ENCODE assay signal across 8 mouse cellular contexts in the genomic region with DNA sequence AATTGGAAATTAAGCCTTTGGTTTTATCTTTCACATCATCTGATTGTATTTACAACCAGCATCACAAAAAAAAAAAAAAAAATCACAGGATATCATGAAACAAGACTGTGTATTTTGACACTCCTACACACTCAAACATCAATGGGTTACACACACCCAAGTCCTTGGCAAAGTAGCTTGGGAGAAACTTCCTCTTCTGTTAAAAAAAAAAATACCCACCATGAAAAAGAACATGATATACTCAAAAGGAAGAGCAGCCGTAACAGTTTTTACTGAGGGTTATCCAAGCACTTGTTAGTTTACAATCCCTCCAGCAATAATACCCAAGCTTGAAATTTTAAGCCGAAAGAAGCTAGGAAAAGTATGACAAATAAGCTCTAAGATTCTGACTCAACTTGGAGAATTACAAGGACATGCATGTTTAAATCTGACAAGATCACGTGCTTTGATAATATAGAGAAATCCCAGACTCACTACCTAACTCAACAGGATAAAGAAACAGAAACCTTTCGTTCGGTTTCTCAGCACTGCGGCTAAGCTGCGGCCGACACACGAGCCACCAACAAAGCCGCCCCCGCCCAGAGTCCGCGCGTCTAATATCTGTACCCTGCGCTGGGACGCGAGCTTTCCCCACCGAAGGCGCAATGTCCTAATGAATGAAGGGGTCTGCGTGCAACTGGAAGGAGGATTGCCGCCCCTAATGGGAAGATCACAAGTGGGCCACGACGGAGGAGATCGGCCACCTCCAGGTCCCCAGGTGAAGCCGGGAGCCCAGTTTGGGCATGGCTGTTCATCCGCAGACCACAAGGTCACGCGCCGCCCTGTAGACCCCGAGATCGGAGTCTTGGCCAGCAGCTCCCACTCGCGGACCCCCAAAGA. TPM values are rescaled to one million over a fixed set of nuclear protein-coding genes. Genes with fewer than 3 reads are reported as not detected.
DNase-seq lines count a peak whose midpoint lies in the region; ATAC-seq and TF ChIP-seq lines count a peak whose summit lies in the region.

No protein-coding gene starts in this region.

- H3K36me3 ChIP-seq in heart, embryonic 11.5 days (ENCODE audit: control insufficient read depth, insufficient read depth, low read length) = peaks cover 44% of the 10 kb centered on the region
- H3K36me3 ChIP-seq in hindbrain, embryonic 11.5 days (ENCODE audit: control insufficient read depth, insufficient read depth, low read length) = peaks cover 12% of the 10 kb centered on the region; the same call in 1 of the 2 replicates
- H3K36me3 ChIP-seq in lung, postnatal 0 days (ENCODE audit: insufficient read depth, low read length) = peaks cover 23% of the 10 kb centered on the region

- no peak for TF ChIP-seq EP300 in lung, postnatal 0 days (IDR thresholded peaks at IDR 0.05)

- no peak for DNase-seq in heart, postnatal 25 days (ENCODE audit: low spot score)
- peak; percentile 52 for DNase-seq in 416B (ENCODE audit: low read depth)
- DNase-seq in hindbrain, embryonic 11.5 days (ENCODE audit: low spot score) = no peak
- peak; percentile 23 for DNase-seq in lung, postnatal 0 days (ENCODE audit: low spot score)
- DNase-seq in urinary bladder, postnatal 36 days (ENCODE audit: low spot score in 2 of 2) = no peak
- no peak for DNase-seq in gastrocnemius, postnatal 36 days

- intact Hi-C loops in heart, postnatal 25 days (cut with DNase I) = no loop called here
- intact Hi-C loops in gastrocnemius, postnatal 36 days (cut with DNase I) = no loop called here

- TF ChIP-seq POLR2A in bone marrow, adult 2 months (IDR thresholded peaks at IDR 0.05; ENCODE audit: borderline replicate concordance, control insufficient read depth, low read depth, low read length) = no peak

- H3K27ac ChIP-seq in heart, embryonic 11.5 days (ENCODE audit: low read depth, low read length) = peak overlapping the region; percentile 93
- H3K27ac ChIP-seq in bone marrow, adult 2 months (ENCODE audit: control insufficient read depth, insufficient read depth, low read depth, low read length, poor library complexity) = peak overlapping the region; percentile 84
- peak overlapping the region; percentile 89 for H3K27ac ChIP-seq in hindbrain, embryonic 11.5 days (ENCODE audit: low read depth, low read length)
- H3K27ac ChIP-seq in lung, postnatal 0 days (ENCODE audit: low read length) = peak overlapping the region; percentile 72

- H3K9ac ChIP-seq in heart, embryonic 11.5 days (ENCODE audit: low read depth, low read length) = peak overlapping the region; percentile 97
- peak overlapping the region; percentile 95 for H3K9ac ChIP-seq in hindbrain, embryonic 11.5 days (ENCODE audit: low read depth, low read length)
- peak overlapping the region; percentile 80 for H3K9ac ChIP-seq in lung, postnatal 0 days (replicated peaks; ENCODE audit: low read depth)

- H3K27me3 ChIP-seq in heart, embryonic 11.5 days (ENCODE audit: control insufficient read depth, insufficient read depth, low read length) = no peaks in the 10 kb centered on the region
- H3K27me3 ChIP-seq in hindbrain, embryonic 11.5 days (ENCODE audit: control insufficient read depth, insufficient read depth, low read length) = no peaks in the 10 kb centered on the region
- H3K27me3 ChIP-seq in lung, postnatal 0 days (replicated peaks; ENCODE audit: insufficient read depth, low read length) = no peaks in the 10 kb centered on the region

- ATAC-seq in heart, embryonic 11.5 days (replicated peaks; ENCODE audit: insufficient number of reproducible peaks, low FRiP score, low TSS enrichment) = no peak
- peak; percentile 2 for ATAC-seq in hindbrain, embryonic 11.5 days (ENCODE audit: low FRiP score)
- no peak for ATAC-seq in lung, postnatal 0 days

- H3K4me2 ChIP-seq in heart, embryonic 11.5 days = peak overlapping the region; percentile 91
- H3K4me2 ChIP-seq in hindbrain, embryonic 11.5 days (replicated peaks; ENCODE audit: low read depth, low read length) = peak overlapping the region; percentile 37
- H3K4me2 ChIP-seq in lung, postnatal 0 days (replicated peaks; ENCODE audit: low read depth, low read length) = peak overlapping the region; percentile 96

- peaks cover 24% of the 10 kb centered on the region for H3K4me1 ChIP-seq in heart, embryonic 11.5 days (ENCODE audit: control insufficient read depth, insufficient read depth, low read length)
- peaks cover 5% of the 10 kb centered on the region for H3K4me1 ChIP-seq in bone marrow, adult 2 months (ENCODE audit: control insufficient read depth, insufficient read depth, low read length)
- H3K4me1 ChIP-seq in hindbrain, embryonic 11.5 days (replicated peaks; ENCODE audit: control insufficient read depth, insufficient read depth, low read length) = peaks cover 9% of the 10 kb centered on the region
- peaks cover 14% of the 10 kb centered on the region for H3K4me1 ChIP-seq in lung, postnatal 0 days (ENCODE audit: insufficient read depth, low read depth, low read length)

- no peaks in the 10 kb centered on the region for H3K9me3 ChIP-seq in heart, embryonic 11.5 days (replicated peaks; ENCODE audit: control insufficient read depth, low read length)
- H3K9me3 ChIP-seq in hindbrain, embryonic 11.5 days (ENCODE audit: control insufficient read depth, low read length) = no peaks in the 10 kb centered on the region
- H3K9me3 ChIP-seq in lung, postnatal 0 days (ENCODE audit: low read length) = no peaks in the 10 kb centered on the region

- H3K4me3 ChIP-seq in heart, embryonic 11.5 days (ENCODE audit: low read depth, low read length) = peak overlapping the region; percentile 96
- peak overlapping the region; percentile 100 for H3K4me3 ChIP-seq in bone marrow, adult 2 months (replicated peaks; ENCODE audit: control insufficient read depth, low read depth, low read length)
- peak overlapping the region; percentile 94 for H3K4me3 ChIP-seq in hindbrain, embryonic 11.5 days (ENCODE audit: low read depth, low read length)
- peak overlapping the region; percentile 92 for H3K4me3 ChIP-seq in lung, postnatal 0 days (ENCODE audit: low read depth, low read length)

- no peak for TF ChIP-seq CTCF in bone marrow, adult 2 months (IDR thresholded peaks at IDR 0.05; ENCODE audit: control insufficient read depth, insufficient read depth, low read length)
- no peak for TF ChIP-seq CTCF in lung, postnatal 0 days (IDR thresholded peaks at IDR 0.05)

- WGBS in heart, embryonic 11.5 days (ENCODE audit: insufficient replicate concordance) = under 1% methylated on average over 33 of the region's 33 CpGs
- WGBS in bone marrow, adult 2 months = under 1% methylated on average over 33 of the region's 33 CpGs
- under 1% methylated on average over 29 of the region's 33 CpGs for whole genome bisulfite sequencing in hindbrain, embryonic 11.5 days
- WGBS in lung, postnatal 0 days = under 1% methylated on average over 33 of the region's 33 CpGs

RNA-seq across cellular contexts. Expression of a gene that starts 0.7 kb away (rescaled TPM):
- polyA plus RNA-seq in heart, embryonic 11.5 days (2014; fragmentation: Nextera tagmentation; extraction: Ambion mirVana) = 56.0 and 58.2 TPM in 2 replicates
- 10 to 100 TPM; 21.5 to 22.5 TPM for total RNA-seq in heart, postnatal 25 days (2021)
- 62.6 and 104 TPM in 2 replicates for polyA plus RNA-seq in bone marrow, adult 2 months (2011; ENCODE audit: insufficient read depth, insufficient read length, low replicate concordance, missing spikeins)
- polyA plus RNA-seq in hindbrain, embryonic 11.5 days (2014; fragmentation: Nextera tagmentation; extraction: Ambion mirVana) = 77.0 and 85.0 TPM in 2 replicates
- polyA plus RNA-seq in lung, postnatal 0 days (2015; fragmentation: Nextera tagmentation; extraction: Ambion mirVana) = 39.2 and 39.7 TPM in 2 replicates
- 10 to 100 TPM in 1 of 2 experiments, 1 to 10 TPM in 1; 8.8 to 10.4 TPM for total RNA-seq in gastrocnemius, postnatal 36 days (2021)

RNA-seq across cellular contexts. Expression of a gene that starts 0.8 kb away (rescaled TPM):
- polyA plus RNA-seq in heart, embryonic 11.5 days (2014; fragmentation: Nextera tagmentation; extraction: Ambion mirVana) = 585 and 656 TPM in 2 replicates
- 10 to 100 TPM; 42.7 to 43.0 TPM for total RNA-seq in heart, postnatal 25 days (2021)
- 90.1 and 125 TPM in 2 replicates for polyA plus RNA-seq in bone marrow, adult 2 months (2011; ENCODE audit: insufficient read depth, insufficient read length, low replicate concordance, missing spikeins)
- polyA plus RNA-seq in hindbrain, embryonic 11.5 days (2014; fragmentation: Nextera tagmentation; extraction: Ambion mirVana) = 1,115 and 1,160 TPM in 2 replicates
- polyA plus RNA-seq in lung, postnatal 0 days (2015; fragmentation: Nextera tagmentation; extraction: Ambion mirVana) = 155 and 163 TPM in 2 replicates
- 10 to 100 TPM; 18.3 to 20.6 TPM for total RNA-seq in gastrocnemius, postnatal 36 days (2021)

RNA-seq across cellular contexts. Expression of a gene that starts 10.4 kb away (rescaled TPM):
- 3.7 TPM in 1 of 2 replicates, not detected in the other for polyA plus RNA-seq in heart, embryonic 11.5 days (2014; fragmentation: Nextera tagmentation; extraction: Ambion mirVana)
- not detected for total RNA-seq in heart, postnatal 25 days (2021)
- polyA plus RNA-seq in bone marrow, adult 2 months (2011; ENCODE audit: insufficient read depth, insufficient read length, low replicate concordance, missing spikeins) = not detected in 2 replicates
- polyA plus RNA-seq in hindbrain, embryonic 11.5 days (2014; fragmentation: Nextera tagmentation; extraction: Ambion mirVana) = 1.4 and 1.6 TPM in 2 replicates
- polyA plus RNA-seq in lung, postnatal 0 days (2015; fragmentation: Nextera tagmentation; extraction: Ambion mirVana) = 2.2 and 2.5 TPM in 2 replicates
- total RNA-seq in gastrocnemius, postnatal 36 days (2021) = not detected

RNA-seq across cellular contexts. Expression of a gene that starts 12.8 kb away (rescaled TPM):
- 16.3 and 17.3 TPM in 2 replicates for polyA plus RNA-seq in heart, embryonic 11.5 days (2014; fragmentation: Nextera tagmentation; extraction: Ambion mirVana)
- 10 to 100 TPM; 22.4 to 24.1 TPM for total RNA-seq in heart, postnatal 25 days (2021)
- 3.6 and 11.7 TPM in 2 replicates for polyA plus RNA-seq in bone marrow, adult 2 months (2011; ENCODE audit: insufficient read depth, insufficient read length, low replicate concordance, missing spikeins)
- polyA plus RNA-seq in hindbrain, embryonic 11.5 days (2014; fragmentation: Nextera tagmentation; extraction: Ambion mirVana) = 7.5 and 8.3 TPM in 2 replicates
- polyA plus RNA-seq in lung, postnatal 0 days (2015; fragmentation: Nextera tagmentation; extraction: Ambion mirVana) = 12.9 and 13.9 TPM in 2 replicates
- total RNA-seq in gastrocnemius, postnatal 36 days (2021) = 10 to 100 TPM; 23.1 to 23.4 TPM

RNA-seq across cellular contexts. Expression of a gene that starts 30.1 kb away (rescaled TPM):
- not detected in 2 replicates for polyA plus RNA-seq in heart, embryonic 11.5 days (2014; fragmentation: Nextera tagmentation; extraction: Ambion mirVana)
- total RNA-seq in heart, postnatal 25 days (2021) = not detected
- polyA plus RNA-seq in bone marrow, adult 2 months (2011; ENCODE audit: insufficient read depth, insufficient read length, low replicate concordance, missing spikeins) = not detected in 2 replicates
- not detected in 2 replicates for polyA plus RNA-seq in hindbrain, embryonic 11.5 days (2014; fragmentation: Nextera tagmentation; extraction: Ambion mirVana)
- not detected in 2 replicates for polyA plus RNA-seq in lung, postnatal 0 days (2015; fragmentation: Nextera tagmentation; extraction: Ambion mirVana)
- not detected for total RNA-seq in gastrocnemius, postnatal 36 days (2021)

Comparison
In these comparisons a context has a peak if more than half of its experiments do, and no peak if none do; other contexts are left out.
1. H3K4me2 ChIP-seq: peak in every context shown above with its lines; median percentile 96 in lung, postnatal 0 days; 91 in heart, embryonic 11.5 days; 37 in hindbrain, embryonic 11.5 days.
2. DNase-seq: peak in 416B (single experiment) and lung, postnatal 0 days (single experiment); none in heart, postnatal 25 days (single experiment), hindbrain, embryonic 11.5 days (single experiment), urinary bladder, postnatal 36 days (0 of 2) and gastrocnemius, postnatal 36 days (0 of 2).
3. Peak in every context shown above with its lines, with median percentiles within 50 percentile points of each other: H3K27ac ChIP-seq, H3K4me3 ChIP-seq and H3K9ac ChIP-seq.